Mouse (Mus musculus): Measurements from ENCODE around the gene Arhgap15.

DNA sequence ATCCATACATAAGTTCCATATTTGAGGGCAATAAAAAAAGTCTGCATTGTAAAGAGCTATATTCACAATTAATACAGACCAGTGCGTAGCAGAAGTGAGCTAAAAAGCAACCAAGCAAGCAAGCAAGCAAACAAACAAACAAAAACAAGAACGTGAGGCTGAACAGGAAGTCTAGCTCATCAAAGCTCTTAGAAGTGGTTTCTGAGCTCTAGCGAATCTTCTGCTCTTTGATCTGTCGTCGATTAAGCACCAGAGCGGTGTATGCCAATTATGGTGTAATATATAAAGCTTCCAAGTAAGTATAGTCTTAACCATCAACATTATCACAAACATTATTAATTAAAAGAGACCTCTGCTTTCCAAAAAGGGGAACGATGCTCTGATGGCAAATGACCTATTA is 243.9 kb downstream of the Arhgap15 start:
- TF ChIP-seq POLR2A (IDR thresholded peaks at IDR 0.05; ENCODE audit: insufficient read depth, low read depth, low read length) (no peak), CTCF (IDR thresholded peaks at IDR 0.05; ENCODE audit: insufficient read depth, low read depth, low read length) (no peak)
